Mouse (Mus musculus) liver, adult 2 months (tissue): Measurements from ENCODE around the gene Hpf1.

ENCODE experiments used
- CTCF ChIP-seq: fragments of 200-500 bp; IDR thresholded peaks from 2 replicates; pipeline ENCODE4 v1.5.1; 2011; ENCODE audit warnings: low read depth, low read length, control low read depth
- POLR2A ChIP-seq: fragments of 200-500 bp; IDR thresholded peaks from 2 replicates; pipeline ENCODE4 v1.6.1; 2011; ENCODE audit warnings: low read length, control low read depth; ENCODE audit not compliant: insufficient read depth; ENCODE audit errors: extremely low read depth

DNA sequence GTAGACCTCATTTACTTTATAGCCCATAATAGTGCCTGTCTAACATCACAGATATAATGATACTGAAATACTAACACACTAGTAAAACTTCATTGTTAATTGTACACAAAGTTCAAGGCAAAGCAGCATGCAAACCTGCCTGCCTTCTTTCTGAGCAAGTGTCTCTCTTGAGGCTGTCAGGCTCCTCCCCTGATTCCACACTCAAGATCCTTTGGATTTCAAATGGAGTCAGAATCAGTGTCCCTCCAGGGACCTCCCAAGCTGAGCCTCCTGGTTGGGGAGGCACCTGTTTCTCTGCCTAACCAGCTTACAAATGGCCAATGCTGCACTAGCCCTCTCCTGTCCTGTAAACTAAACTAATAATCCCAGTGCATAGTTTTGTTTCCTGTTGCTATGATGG is 32.1 kb upstream of the Hpf1 start:
- TF ChIP-seq POLR2A, result no peak
- TF ChIP-seq CTCF, result no peak
